8 mouse cellular contexts compared by ENCODE assay signal in genomic region chr11:101082208-101083082, GRCm38 (mm10). TPM values are rescaled to one million over a fixed set of nuclear protein-coding genes. Genes with fewer than 3 reads are reported as not detected.
DNase-seq lines count a peak whose midpoint lies in the region; ATAC-seq and TF ChIP-seq lines count a peak whose summit lies in the region.

TSS of gene Coasy (plus strand) at chr11:101082565.

- peak within 1 kb of the TSS; percentile 97 for H3K4me2 ChIP-seq in kidney, embryonic 15.5 days

- no peaks in the 10 kb centered on the region for H3K9me3 ChIP-seq in heart, embryonic 10.5 days
- no peaks in the 10 kb centered on the region for H3K9me3 ChIP-seq in kidney, embryonic 15.5 days (replicated peaks)

- no peak for TF ChIP-seq POLR2A in bone marrow macrophage, adult 2 months (IDR thresholded peaks at IDR 0.05; ENCODE audit: borderline replicate concordance, low read depth, low read length)
- TF ChIP-seq POLR2A in embryonic fibroblast, embryonic 13.5 days (IDR thresholded peaks at IDR 0.05; ENCODE audit: low read depth, low read length), result peak; percentile 90

- H3K27me3 ChIP-seq in heart, embryonic 10.5 days (ENCODE audit: insufficient read depth, poor library complexity, severe bottlenecking), result peaks cover 43% of the 10 kb centered on the region
- H3K27me3 ChIP-seq in kidney, embryonic 15.5 days, result peaks cover 43% of the 10 kb centered on the region

- H3K4me1 ChIP-seq in bone marrow macrophage, adult 2 months (ENCODE audit: control insufficient read depth, insufficient read depth, low read length), result peaks cover 27% of the 10 kb centered on the region
- H3K4me1 ChIP-seq in embryonic fibroblast, embryonic 13.5 days (ENCODE audit: control insufficient read depth, insufficient read depth, low read length), result peaks cover 9% of the 10 kb centered on the region; the same call in 1 of the 2 replicates
- peaks cover 63% of the 10 kb centered on the region for H3K4me1 ChIP-seq in heart, embryonic 10.5 days
- H3K4me1 ChIP-seq in kidney, embryonic 15.5 days, result peaks cover 51% of the 10 kb centered on the region

- peak within 1 kb of the TSS; percentile 89 for H3K27ac ChIP-seq in bone marrow macrophage, adult 2 months (ENCODE audit: insufficient read depth, low read depth, low read length)
- peak within 1 kb of the TSS; percentile 85 for H3K27ac ChIP-seq in embryonic fibroblast, embryonic 13.5 days (ENCODE audit: insufficient read depth, low read length)
- H3K27ac ChIP-seq in heart, embryonic 10.5 days, result peak within 1 kb of the TSS; percentile 89
- peak within 1 kb of the TSS; percentile 94 for H3K27ac ChIP-seq in kidney, embryonic 15.5 days

- ATAC-seq in kidney, embryonic 15.5 days (replicated peaks; ENCODE audit: low FRiP score), result peak; percentile 87
- ATAC-seq in monocyte, adult 5-6 weeks (replicated peaks; ENCODE audit: insufficient number of reproducible peaks, low FRiP score, low TSS enrichment, poor library complexity, severe bottlenecking), result peak; percentile 66

- DNase-seq in B cell, adult 2 months, result peak; percentile 80 to 85
- peak; percentile 97 for DNase-seq in heart, embryonic 10.5 days (ENCODE audit: low spot score)
- peak; percentile 93 for DNase-seq in liver
- DNase-seq in spleen, postnatal 4 days (ENCODE audit: low spot score in 2 of 2), result peak; percentile 77 to 87

- H3K36me3 ChIP-seq in heart, embryonic 10.5 days, result peaks cover 13% of the 10 kb centered on the region
- H3K36me3 ChIP-seq in kidney, embryonic 15.5 days, result peaks cover 15% of the 10 kb centered on the region

- peak within 1 kb of the TSS; percentile 98 for H3K9ac ChIP-seq in kidney, embryonic 15.5 days

- H3K4me3 ChIP-seq in bone marrow macrophage, adult 2 months (ENCODE audit: insufficient read depth, low read length), result peak within 1 kb of the TSS; percentile 82
- peak within 1 kb of the TSS; percentile 85 for H3K4me3 ChIP-seq in embryonic fibroblast, embryonic 13.5 days (ENCODE audit: insufficient read depth, low read length)
- H3K4me3 ChIP-seq in heart, embryonic 10.5 days, result peak within 1 kb of the TSS; percentile 78
- peak within 1 kb of the TSS; percentile 90 for H3K4me3 ChIP-seq in kidney, embryonic 15.5 days (replicated peaks)

- under 1% methylated on average over 51 of the region's 51 CpGs for WGBS in heart, embryonic 10.5 days
- WGBS in kidney, embryonic 15.5 days, result under 1% methylated on average over 51 of the region's 51 CpGs

- TF ChIP-seq CTCF in bone marrow macrophage, adult 2 months (IDR thresholded peaks at IDR 0.05; ENCODE audit: low read depth, low read length), result no peak
- no peak for TF ChIP-seq CTCF in embryonic fibroblast, embryonic 13.5 days (IDR thresholded peaks at IDR 0.05; ENCODE audit: borderline replicate concordance, insufficient read depth, low read length)

RNA-seq across cellular contexts. Expression of gene Coasy, which starts in this region (rescaled TPM):
- polyA plus RNA-seq in bone marrow macrophage, adult 2 months (2012; ENCODE audit: insufficient read depth, insufficient read length, missing spikeins), result 16.5 and 19.6 TPM in 2 replicates
- polyA plus RNA-seq in embryonic fibroblast, embryonic 13.5 days (2011; ENCODE audit: insufficient read length, low read depth, missing spikeins), result 14.9 and 15.0 TPM in 2 replicates
- 36.5 and 37.0 TPM in 2 replicates for polyA plus RNA-seq in heart, embryonic 10.5 days (2016; fragmentation: Nextera tagmentation; extraction: Ambion mirVana)
- 46.3 and 46.7 TPM in 2 replicates for polyA plus RNA-seq in kidney, embryonic 15.5 days (2015; fragmentation: Nextera tagmentation; extraction: Ambion mirVana)
- total RNA-seq in monocyte, adult 5-6 weeks (2017), result 11.4 to 16.6 TPM (median 16.1 TPM) in 3 replicates

Comparison
In these comparisons a context has a peak if more than half of its experiments do, and no peak if none do; other contexts are left out.
1. Peak in every context shown above with its lines: DNase-seq, ATAC-seq, H3K4me3 ChIP-seq and H3K27ac ChIP-seq.